Mouse (Mus musculus) neural tube, embryonic 15.5 days (tissue): Measurements from ENCODE around the gene Zfp143. TPM values are rescaled to one million over a fixed set of nuclear protein-coding genes. Genes with fewer than 3 reads are reported as not detected.
"Not testable (repeated sequence)": the region's sequence is repeated elsewhere in the genome, so short reads cannot be mapped to it uniquely, and the experiment has no call there.

Experiments
- ATAC-seq: fragments of 200-750 bp; cut with Nextera tagmentation; 2 replicates; pipeline ENCODE4 v1.8.0; 2017; ENCODE audit warnings: mild to moderate bottlenecking, moderate TSS enrichment, moderate library complexity; ENCODE audit not compliant: low FRiP score
- H3K27ac ChIP-seq: fragments of 300-500 bp; sonication (generic); replicated peaks from 2 replicates; pipeline ENCODE4 v1.5.1; 2015; ENCODE audit warnings: mild to moderate bottlenecking, inconsistent platforms
- H3K27me3 ChIP-seq: fragments of 300-500 bp; sonication (generic); replicated peaks from 2 replicates; pipeline ENCODE4 v1.6.1; 2015; ENCODE audit warnings: inconsistent platforms
- H3K36me3 ChIP-seq: fragments of 300-500 bp; sonication (generic); 2 replicates; pipeline ENCODE4 v1.6.1; 2015; ENCODE audit warnings: inconsistent platforms
- H3K4me1 ChIP-seq: fragments of 300-500 bp; sonication (generic); 2 replicates; pipeline ENCODE4 v1.6.1; 2015; ENCODE audit warnings: inconsistent platforms
- H3K4me2 ChIP-seq: fragments of 300-500 bp; sonication (generic); 2 replicates; pipeline ENCODE4 v1.6.1; 2015; ENCODE audit warnings: inconsistent platforms, mild to moderate bottlenecking, moderate library complexity
- H3K4me3 ChIP-seq: fragments of 300-500 bp; sonication (generic); replicated peaks from 2 replicates; pipeline ENCODE4 v1.5.1; 2015; ENCODE audit warnings: mild to moderate bottlenecking, inconsistent platforms
- H3K9ac ChIP-seq: fragments of 300-500 bp; sonication (generic); replicated peaks from 2 replicates; pipeline ENCODE4 v1.6.1; 2015; ENCODE audit warnings: mild to moderate bottlenecking, inconsistent platforms
- H3K9me3 ChIP-seq: fragments of 300-500 bp; sonication (generic); replicated peaks from 2 replicates; pipeline ENCODE4 v1.6.1; 2016; ENCODE audit warnings: inconsistent platforms
- WGBS: fragments of 180-500 bp; shearing (Covaris S2); methylation state at CpG from one replicate; pipeline ENCODE4 v1.1.7; 2015; ENCODE audit warnings: mixed read lengths; 5-methylcytosine and 5-hydroxymethylcytosine counted together
- polyA plus RNA-seq: library from polyadenylated mRNA; unstranded; fragments of >200 nt; fragmentation: Nextera tagmentation; extraction: Ambion mirVana; gene quantifications from 2 replicates; pipeline ENCODE4 v1.2.1, GENCODE M21; 2015

Gene Zfp143
- polyA plus RNA-seq, 1 experiment from 2014 or later, result 12.6 TPM

GRCm38 (mm10) chr7:110120157-110120784, 59.3 kb downstream of the Zfp143 start:
- Histone ChIP-seq H3K9ac (no peak overlapping the region), H3K4me3 (no peak overlapping the region), H3K4me2 (no peak overlapping the region), H3K4me1 (peaks cover 12% of the 10 kb centered on the region), H3K27me3 (no peaks in the 10 kb centered on the region), H3K9me3 (no peaks in the 10 kb centered on the region), H3K27ac (no peak overlapping the region), H3K36me3 (no peaks in the 10 kb centered on the region)
- 80% methylated on average over 2 of the region's 2 CpGs for WGBS
- ATAC-seq, result no peak

DNA sequence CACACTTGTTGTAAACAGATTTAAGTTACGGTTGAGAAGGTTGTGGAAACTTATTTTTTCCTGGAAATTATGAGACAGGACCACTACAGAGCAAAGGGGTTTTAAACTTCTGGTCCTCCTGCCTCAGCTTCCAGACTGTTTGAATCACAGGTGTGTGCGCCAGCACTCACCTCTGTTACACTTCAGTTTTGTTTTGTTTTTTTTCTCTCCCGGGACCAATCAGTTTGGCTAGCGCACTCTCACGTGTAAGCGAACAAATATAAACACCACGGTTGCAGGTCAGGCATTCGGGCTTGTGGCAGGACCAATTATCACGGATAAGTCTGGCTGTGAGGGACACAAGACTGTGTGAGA, 60.1 kb downstream of the Zfp143 start:
- H3K9me3 ChIP-seq, result no peaks in the 10 kb centered on the region

DNA sequence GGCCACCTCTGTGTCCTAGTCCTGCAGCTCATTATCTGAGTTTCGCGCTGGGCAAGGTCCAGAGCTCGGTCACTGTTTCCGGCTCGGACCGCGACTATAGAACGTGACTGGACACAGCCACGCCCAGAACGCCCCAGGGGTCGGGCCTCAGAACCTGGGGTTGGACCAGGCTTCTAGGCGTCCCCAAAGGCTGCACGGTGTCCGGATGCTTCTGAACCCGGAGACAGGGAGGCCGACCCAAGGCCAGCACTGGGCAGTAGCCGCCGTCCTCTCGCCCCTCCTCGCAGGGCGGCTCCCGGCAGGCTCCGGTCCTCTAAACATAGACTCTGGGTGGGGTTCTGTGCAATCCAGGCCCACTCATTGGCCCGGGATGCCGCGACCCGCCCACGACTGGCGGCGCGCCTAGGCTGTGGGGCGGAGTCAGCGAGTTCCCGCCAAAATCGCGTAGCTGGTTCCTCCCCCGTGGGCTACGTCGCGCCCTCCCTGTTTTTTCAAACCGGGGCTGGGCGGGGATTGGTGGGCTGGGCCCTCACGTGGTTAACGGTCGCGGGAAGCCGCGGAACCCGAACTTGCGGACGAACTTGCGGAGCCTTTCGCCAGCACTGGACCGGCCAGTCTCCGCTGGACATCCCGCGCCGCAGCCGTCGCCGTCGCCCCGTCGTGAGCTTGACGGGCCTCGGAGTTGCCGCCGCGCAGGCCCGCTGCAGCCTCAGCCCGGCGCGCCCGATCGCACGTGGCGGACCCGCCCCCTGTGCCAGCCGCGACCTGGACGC, 60.7 kb downstream of the Zfp143 start, which contains the start of gene Wee1:
TSS of gene Wee1 (plus strand) at position 531 of the 773 bp plus-strand sequence.
- peak within 1 kb of the TSS; percentile 92 for H3K4me2 ChIP-seq

More for the DNA sequence above, 60.1 kb downstream of the Zfp143 start:
- H3K27ac ChIP-seq, result peak overlapping the region; percentile 65; the same call in 1 of the 2 replicates
- ATAC-seq, result no peak
- H3K9ac ChIP-seq, result peak overlapping the region; percentile 66
- H3K4me2 ChIP-seq, result peak overlapping the region; percentile 92
- no peaks in the 10 kb centered on the region for H3K36me3 ChIP-seq
- peaks cover 12% of the 10 kb centered on the region for H3K4me1 ChIP-seq
- WGBS, result 4% methylated on average over 9 of the region's 9 CpGs
- no peaks in the 10 kb centered on the region for H3K27me3 ChIP-seq
- H3K4me3 ChIP-seq, result peak overlapping the region; percentile 91

DNA sequence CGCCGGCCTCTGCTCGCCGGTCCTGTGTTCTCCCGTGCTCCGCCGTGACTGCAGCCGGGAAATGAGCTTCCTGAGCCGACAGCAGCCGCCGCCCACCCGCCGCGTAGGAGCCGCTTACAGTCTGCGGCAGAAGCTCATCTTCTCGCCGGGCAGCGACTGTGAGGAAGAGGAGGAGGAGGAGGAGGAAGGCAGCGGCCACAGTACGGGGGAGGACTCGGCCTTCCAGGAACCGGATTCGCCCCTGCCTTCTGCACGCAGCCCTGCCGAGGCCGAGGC, 61.2 kb downstream of the Zfp143 start:
- Histone ChIP-seq H3K9me3 (no peaks in the 10 kb centered on the region), H3K27ac (peak overlapping the region; percentile 79), H3K27me3 (no peaks in the 10 kb centered on the region), H3K4me3 (peak overlapping the region; percentile 91), H3K4me2 (peak overlapping the region; percentile 92), H3K9ac (peak overlapping the region; percentile 62), H3K4me1 (peaks cover 12% of the 10 kb centered on the region), H3K36me3 (no peaks in the 10 kb centered on the region)
- ATAC-seq, result no peak; the same call in 1 of the 2 replicates
- 0% methylated on average over 27 of the region's 27 CpGs for WGBS

More for the DNA sequence above, 60.7 kb downstream of the Zfp143 start, which contains the start of gene Wee1:
- H3K27ac ChIP-seq, result peak within 1 kb of the TSS; percentile 79
- peak within 1 kb of the TSS; percentile 66 for H3K9ac ChIP-seq
- peak within 1 kb of the TSS; percentile 91 for H3K4me3 ChIP-seq
- under 1% methylated on average over 80 of the region's 81 CpGs for WGBS
- H3K36me3 ChIP-seq, result no peaks in the 10 kb centered on the region
- H3K9me3 ChIP-seq, result no peaks in the 10 kb centered on the region
- peaks cover 12% of the 10 kb centered on the region for H3K4me1 ChIP-seq
- no peaks in the 10 kb centered on the region for H3K27me3 ChIP-seq
- ATAC-seq, result peak; percentile 99

DNA sequence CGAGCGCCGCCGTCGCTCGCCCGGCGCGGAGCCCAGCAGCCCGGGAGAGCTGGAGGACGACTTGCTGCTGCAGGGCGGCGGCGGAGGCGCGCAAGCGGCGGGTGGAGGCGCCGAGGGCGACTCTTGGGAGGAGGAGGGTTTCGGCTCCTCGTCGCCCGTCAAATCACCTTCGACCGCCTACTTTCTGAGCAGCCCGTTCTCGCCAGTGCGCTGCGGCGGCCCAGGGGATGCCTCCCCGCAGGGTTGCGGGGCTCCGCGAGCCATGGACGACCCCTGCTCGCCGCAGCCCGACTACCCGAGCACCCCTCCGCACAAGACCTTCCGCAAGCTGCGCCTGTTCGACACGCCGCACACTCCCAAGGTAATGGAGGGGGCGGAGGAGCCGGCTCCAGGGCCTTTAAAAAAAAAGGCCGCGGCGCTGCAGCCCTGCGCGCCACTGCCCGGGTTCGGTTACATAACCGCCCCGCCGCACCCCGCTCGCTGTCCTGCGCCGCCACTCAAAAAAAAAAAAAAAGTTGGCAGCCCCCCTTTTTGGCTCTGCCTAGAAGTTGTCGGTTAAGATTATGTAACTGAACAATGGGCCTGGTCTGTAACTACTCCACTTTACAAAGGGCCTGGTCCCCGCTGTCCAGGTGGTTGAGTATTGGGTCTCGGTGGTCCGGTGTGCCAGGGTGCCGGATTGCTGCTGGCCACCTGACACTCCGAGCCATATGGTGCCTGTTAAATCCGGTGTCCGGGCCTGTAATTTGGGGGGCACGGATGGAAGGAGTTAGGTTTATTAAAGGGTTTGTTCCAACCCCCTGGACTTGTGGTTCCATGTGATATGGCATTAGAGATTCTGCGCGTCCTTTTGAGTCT, 61.8 kb downstream of the Zfp143 start:
- no peaks in the 10 kb centered on the region for H3K36me3 ChIP-seq
- ATAC-seq, result peak; percentile 40
- under 1% methylated on average over 68 of the region's 74 CpGs for WGBS
- H3K9me3 ChIP-seq, result no peaks in the 10 kb centered on the region
- H3K4me2 ChIP-seq, result peak overlapping the region; percentile 92
- H3K27me3 ChIP-seq, result no peaks in the 10 kb centered on the region
- peaks cover 12% of the 10 kb centered on the region for H3K4me1 ChIP-seq
- H3K4me3 ChIP-seq, result peak overlapping the region; percentile 91
- H3K27ac ChIP-seq, result peak overlapping the region; percentile 79
- H3K9ac ChIP-seq, result peak overlapping the region; percentile 62

- H3K36me3 ChIP-seq, result no peaks in the 10 kb centered on the region
- 56% methylated on average over 12 of the region's 12 CpGs for WGBS
- no peak for ATAC-seq
- peak overlapping the region; percentile 91 for H3K4me3 ChIP-seq
- H3K27ac ChIP-seq, result no peak overlapping the region
- no peaks in the 10 kb centered on the region for H3K9me3 ChIP-seq
- H3K9ac ChIP-seq, result no peak overlapping the region
- H3K4me2 ChIP-seq, result peak overlapping the region; percentile 92
- no peaks in the 10 kb centered on the region for H3K27me3 ChIP-seq
- peaks cover 12% of the 10 kb centered on the region for H3K4me1 ChIP-seq
Measured at GRCm38 (mm10) chr7:110123844-110124555, 63.0 kb downstream of the Zfp143 start.

DNA sequence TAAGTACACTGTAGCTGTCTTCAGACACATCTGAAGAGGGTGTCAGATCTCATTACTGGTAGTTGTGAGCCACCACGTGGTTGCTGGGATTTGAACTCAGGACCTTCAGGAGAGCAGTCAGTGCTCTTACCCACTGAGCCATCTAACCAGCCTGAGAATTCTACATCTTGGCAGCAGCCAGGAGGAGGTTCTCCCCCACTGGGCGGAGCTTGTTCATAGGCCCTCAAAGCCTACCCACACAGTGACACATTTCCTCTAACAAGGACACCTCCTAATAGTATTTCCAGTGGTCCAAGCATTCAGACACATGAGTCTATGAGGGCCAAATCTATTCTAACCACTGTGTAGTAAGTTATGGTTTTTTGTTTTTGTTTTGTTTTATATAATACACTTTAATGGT, 67.5 kb downstream of the Zfp143 start:
- Histone ChIP-seq H3K9me3 (no peaks in the 10 kb centered on the region), H3K27me3 (no peaks in the 10 kb centered on the region), H3K4me1 (peaks cover 2% of the 10 kb centered on the region; the same call in 1 of the 2 replicates), H3K4me3 (no peak overlapping the region), H3K27ac (no peak overlapping the region), H3K4me2 (no peak overlapping the region), H3K9ac (no peak overlapping the region), H3K36me3 (no peaks in the 10 kb centered on the region)
- no peak for ATAC-seq
- WGBS, result 80% methylated on average over 2 of the region's 2 CpGs

GRCm38 (mm10) chr7:110132272-110132671, 71.3 kb downstream of the Zfp143 start:
- H3K27me3 ChIP-seq, ATAC-seq: not testable (repeated sequence)
- WGBS, result 88% methylated on average over 2 of the region's 2 CpGs

DNA sequence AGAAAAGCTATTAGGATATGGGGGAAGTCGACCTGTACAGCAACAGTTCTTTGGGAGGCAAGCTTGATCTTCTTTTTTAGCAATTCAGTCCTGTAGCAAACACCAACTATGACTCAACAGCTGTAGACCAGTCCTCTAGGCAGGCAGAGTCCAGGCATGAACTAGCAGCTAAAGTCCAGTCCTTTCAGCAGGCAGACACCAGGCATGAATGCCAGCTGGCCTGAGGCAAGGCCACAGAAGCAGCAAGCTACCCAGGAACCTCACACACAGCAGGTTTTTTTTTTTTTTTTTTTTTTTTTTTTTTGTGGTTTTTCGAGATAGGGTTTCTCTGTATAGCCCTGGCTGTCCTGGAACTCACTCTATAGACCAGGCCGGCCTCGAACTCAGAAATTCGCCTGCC, 73.0 kb downstream of the Zfp143 start:
- H3K36me3 ChIP-seq, result 0 out of 2 replicates have a peak, but pooled peaks cover 8% of the 10 kb centered on the region
- H3K9ac ChIP-seq, result no peak overlapping the region
- H3K9me3 ChIP-seq, result no peaks in the 10 kb centered on the region
- H3K4me3 ChIP-seq, result no peak overlapping the region
- no peaks in the 10 kb centered on the region for H3K4me1 ChIP-seq
- H3K27ac ChIP-seq, result no peak overlapping the region
- 95% methylated on average over 5 of the region's 5 CpGs for WGBS
- no peak overlapping the region for H3K4me2 ChIP-seq
- no peak for ATAC-seq
- no peaks in the 10 kb centered on the region for H3K27me3 ChIP-seq

More at GRCm38 (mm10) chr7:110132272-110132671, 71.3 kb downstream of the Zfp143 start:
- H3K36me3 ChIP-seq, H3K27ac ChIP-seq, H3K4me1 ChIP-seq, H3K4me3 ChIP-seq, H3K4me2 ChIP-seq, H3K9me3 ChIP-seq, H3K9ac ChIP-seq: not testable (repeated sequence)

- no peak for ATAC-seq
- Histone ChIP-seq H3K36me3 (peaks cover 10% of the 10 kb centered on the region; the same call in 1 of the 2 replicates), H3K9me3 (no peaks in the 10 kb centered on the region), H3K4me3 (no peak overlapping the region), H3K27me3 (no peaks in the 10 kb centered on the region), H3K4me1 (no peaks in the 10 kb centered on the region), H3K27ac (no peak overlapping the region), H3K4me2 (no peak overlapping the region), H3K9ac (no peak overlapping the region)
- 94% methylated on average over 2 of the region's 2 CpGs for WGBS
Measured at GRCm38 (mm10) chr7:110138538-110138937, 77.5 kb downstream of the Zfp143 start.

- Histone ChIP-seq H3K4me2 (no peak overlapping the region), H3K4me3 (no peak overlapping the region), H3K9me3 (no peaks in the 10 kb centered on the region), H3K36me3 (peaks cover 2% of the 10 kb centered on the region; the same call in 1 of the 2 replicates), H3K9ac (no peak overlapping the region), H3K27me3 (no peaks in the 10 kb centered on the region), H3K27ac (no peak overlapping the region), H3K4me1 (no peaks in the 10 kb centered on the region)
- 97% methylated on average over 1 of the region's 1 CpGs for WGBS
- ATAC-seq, result no peak
Measured at GRCm38 (mm10) chr7:110143863-110144262, 82.8 kb downstream of the Zfp143 start.
